Mouse (Mus musculus): ENCODE data around the gene Tctex1d4.

The Tctex1d4 gene

GRCm38 (mm10) chr4:117120445-117121414, 5.9 kb upstream of the Tctex1d4 start:
- DNase-seq: peak; percentile 90 to 91

GRCm38 (mm10) chr4:117122209-117122608, 4.4 kb upstream of the Tctex1d4 start:
- DNase-seq: no peak

- peak; percentile 9 to 22 for DNase-seq
These were observed 2.9 kb upstream of the Tctex1d4 start for GRCm38 (mm10) chr4:117123546-117124217.

- no peak for DNase-seq
These were observed 2.4 kb upstream of the Tctex1d4 start for GRCm38 (mm10) chr4:117124218-117124517.

- DNase-seq: peak; percentile 70 to 73
These were observed 1.9 kb upstream of the Tctex1d4 start for GRCm38 (mm10) chr4:117124518-117125347.

- DNase-seq: no peak
These were observed 1.2 kb upstream of the Tctex1d4 start, which contains the start of gene Btbd19 for GRCm38 (mm10) chr4:117125348-117125909. Btbd19 (minus strand) TSS chr4:117125725.

- peak; percentile 57 to 64 for DNase-seq
These were observed 502 bp upstream of the Tctex1d4 start for GRCm38 (mm10) chr4:117125910-117126674.

- no peak for DNase-seq
These were observed 1.5 kb downstream of the Tctex1d4 start for GRCm38 (mm10) chr4:117127991-117128686.

GRCm38 (mm10) chr4:117130790-117131189, 4.2 kb downstream of the Tctex1d4 start:
- DNase-seq: no peak

GRCm38 (mm10) chr4:117131198-117131597, 4.6 kb downstream of the Tctex1d4 start:
- no peak for DNase-seq

GRCm38 (mm10) chr4:117131890-117132793, 5.5 kb downstream of the Tctex1d4 start:
- no peak for DNase-seq

GRCm38 (mm10) chr4:117132794-117133143, 6.2 kb downstream of the Tctex1d4 start:
- no peak for DNase-seq

- DNase-seq: no peak
These were observed 6.8 kb downstream of the Tctex1d4 start for GRCm38 (mm10) chr4:117133366-117133796.

- DNase-seq: peak; percentile 98 to 99
These were observed 7.4 kb downstream of the Tctex1d4 start, which contains the start of gene Plk3 for GRCm38 (mm10) chr4:117133817-117134600. Plk3 (minus strand) TSS chr4:117133963.

GRCm38 (mm10) chr4:117134601-117134995, 8.0 kb downstream of the Tctex1d4 start:
- no peak for DNase-seq

- DNase-seq: no peak
These were observed 9.4 kb downstream of the Tctex1d4 start for GRCm38 (mm10) chr4:117136034-117136433.

- DNase-seq: no peak
These were observed 12.0 kb downstream of the Tctex1d4 start for GRCm38 (mm10) chr4:117138295-117139216.

GRCm38 (mm10) chr4:117139217-117139612, 12.6 kb downstream of the Tctex1d4 start:
- DNase-seq: peak; percentile 64 to 72

Measured in B cell, adult 2 months (primary cell).